In genomic region chr12:8547357-8547756, GRCm38 (mm10) we compare ENCODE assay signal across 8 mouse cellular contexts. TPM values are rescaled to one million over a fixed set of nuclear protein-coding genes. Genes with fewer than 3 reads are reported as not detected.
A peak's percentile ranks its signal among the peaks of the same experiment; 100 is the strongest.
DNase-seq lines count a peak whose midpoint lies in the region; ATAC-seq lines count a peak whose summit lies in the region.

No protein-coding gene starts in this region.

- peak; percentile 35 to 61 for DNase-seq in cerebellum, postnatal 4 days (ENCODE audit: low spot score in 2 of 2)
- DNase-seq in gastrocnemius, postnatal 14 days: peak; percentile 60
- DNase-seq in left cerebral cortex, adult 9 months (ENCODE audit: low spot score in 2 of 2): peak; percentile 36 to 73
- DNase-seq in right cerebral cortex, adult 2 months (ENCODE audit: low spot score in 2 of 2): peak; percentile 68 to 70
- peak; percentile 80 for DNase-seq in yolk sac, embryonic 10.5 days (ENCODE audit: low spot score)

- ATAC-seq in activated CD4-positive, CD25-positive, alpha-beta regulatory T cell, adult 4 months: peak; percentile 86
- peak; percentile 95 for ATAC-seq in inflammation-experienced regulatory T-cells, adult 6 months
- peak; percentile 100 for ATAC-seq in megakaryocyte progenitor cell, adult 5-6 weeks (replicated peaks; ENCODE audit: poor library complexity)

- intact Hi-C loops in gastrocnemius, postnatal 14 days (cut with DNase I; ENCODE audit: low total_unique reads): loop anchor here (5.0 kb wide), 1 partner anchor 230 kb away; no protein-coding TSS in a partner anchor

RNA-seq across cellular contexts. Expression of gene Rhob, which starts 47.5 kb away (rescaled TPM):
- polyA plus RNA-seq in activated CD4-positive, CD25-positive, alpha-beta regulatory T cell, adult 4 months (2017; shearing (Covaris generic)): under 1 TPM; 0.59 to 0.83 TPM
- total RNA-seq in gastrocnemius, postnatal 14 days (2021): 10 to 100 TPM; 59.5 to 96.2 TPM
- 1 to 10 TPM in 2 of 3 experiments, under 1 TPM in 1; 0.15 to 2.8 (median 1.7) TPM for polyA plus RNA-seq in inflammation-experienced regulatory T-cells, adult 6 months (2017; shearing (Covaris generic))
- 112 and 160 TPM in 2 replicates for total RNA-seq in megakaryocyte progenitor cell, adult 5-6 weeks (2015)
- 50.4 and 64.6 TPM in 2 replicates for total RNA-seq in megakaryocyte progenitor cell, adult 5-6 weeks (2017)

RNA-seq across cellular contexts. Expression of gene Slc7a15, which starts 51.5 kb away (rescaled TPM):
- not detected for polyA plus RNA-seq in activated CD4-positive, CD25-positive, alpha-beta regulatory T cell, adult 4 months (2017; shearing (Covaris generic))
- not detected for total RNA-seq in gastrocnemius, postnatal 14 days (2021)
- not detected for polyA plus RNA-seq in inflammation-experienced regulatory T-cells, adult 6 months (2017; shearing (Covaris generic))
- not detected in 2 replicates for total RNA-seq in megakaryocyte progenitor cell, adult 5-6 weeks (2015)
- total RNA-seq in megakaryocyte progenitor cell, adult 5-6 weeks (2017): not detected in 2 replicates

Comparison
In these comparisons a context has a peak if more than half of its experiments do, and no peak if none do; other contexts are left out.
1. Peak in every context shown above with its lines: DNase-seq and ATAC-seq.